Mouse (Mus musculus) erythroblast, embryonic 14.5 days (primary cell): ENCODE results near the gene Gm28845.

Experiments
- GATA1 ChIP-seq: IDR thresholded peaks from 2 replicates; pipeline ENCODE4 v1.6.1; 2012; ENCODE audit warnings: low read length, inconsistent platforms, mixed read lengths
- TAL1 ChIP-seq: IDR thresholded peaks from 3 replicates; pipeline ENCODE4 v1.6.1; 2012; ENCODE audit warnings: low read length, inconsistent platforms, mixed read lengths

DNA sequence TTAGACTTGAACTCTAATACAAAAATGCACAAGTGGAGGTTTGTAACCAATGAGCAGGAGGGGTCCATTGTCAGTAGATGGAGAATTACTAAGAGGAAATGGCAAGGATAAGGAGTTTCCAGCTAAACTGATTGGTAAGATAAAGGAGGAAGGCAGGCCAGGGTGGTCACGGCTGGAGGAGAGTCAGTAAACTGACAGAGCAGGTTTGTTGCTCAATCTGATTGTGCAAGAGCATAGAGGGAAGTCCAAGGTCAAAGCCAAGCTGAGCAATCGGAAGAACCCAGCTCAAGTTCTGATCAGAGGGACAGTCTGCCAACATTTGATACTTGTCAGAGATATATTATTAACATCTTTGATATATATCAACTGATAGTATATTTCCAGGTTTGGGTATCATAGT is 29.0 kb downstream of the Gm28845 start:
- no peak for TF ChIP-seq GATA1
- no peak for TF ChIP-seq TAL1
